Mouse (Mus musculus): Measurements from ENCODE around the gene Sgcg.

DNA sequence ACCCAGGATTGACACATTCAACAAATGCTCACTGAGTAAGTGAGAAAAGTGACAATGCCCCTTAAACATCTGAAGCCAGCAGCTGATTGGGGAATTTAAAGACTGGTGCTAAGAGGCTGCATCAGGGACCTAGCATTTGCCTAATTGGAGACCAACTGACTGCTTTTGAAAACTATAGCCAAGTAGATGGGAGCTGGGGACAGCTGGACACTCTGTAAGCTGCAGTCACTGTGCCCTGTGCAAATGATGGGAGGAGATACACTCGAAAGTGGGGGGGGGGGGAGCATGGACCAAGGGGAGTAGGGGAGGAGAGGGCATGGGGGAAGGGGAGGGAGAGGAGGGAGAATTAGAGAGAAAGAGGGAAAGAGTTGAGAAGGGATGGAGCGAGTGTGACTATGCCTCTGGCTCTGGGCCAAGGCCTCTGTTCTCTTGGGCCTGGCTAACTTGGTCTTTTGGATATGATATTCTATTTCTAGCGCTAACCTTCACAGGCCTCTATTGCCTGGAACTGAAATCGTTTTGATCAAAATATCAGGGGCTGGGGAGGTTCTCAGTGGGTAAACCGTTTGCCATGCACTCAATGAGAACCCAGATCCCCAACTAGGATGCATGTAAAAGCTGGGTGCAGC lies 22.3 kb downstream of the Sgcg start:
- TF ChIP-seq POLR2A (IDR thresholded peaks at IDR 0.05; ENCODE audit: borderline replicate concordance, extremely low read depth, low read depth, low read length) (no peak), CTCF (IDR thresholded peaks at IDR 0.05; ENCODE audit: insufficient read depth, low read length) (no peak)
